Mouse (Mus musculus): ENCODE measurements around the gene Ttll13.

The Ttll13 gene

GRCm38 (mm10) chr7:80298754-80299153 is 52.6 kb downstream of the Ttll13 start:
- in situ Hi-C loops (cut with MboI; ENCODE audit: unreplicated experiment in 2 of 2), result no loop called here

- in situ Hi-C loops (cut with MboI; ENCODE audit: unreplicated experiment in 2 of 2), result no loop called here
Observed at GRCm38 (mm10) chr7:80299568-80299967, 53.4 kb downstream of the Ttll13 start.

GRCm38 (mm10) chr7:80301522-80301921 is 55.3 kb downstream of the Ttll13 start:
- in situ Hi-C loops (cut with MboI; ENCODE audit: unreplicated experiment in 2 of 2), result loop anchor here in 1 of 2 experiments (25.0 kb wide), 1 partner anchor 514 kb away; the partner anchor contains the start of gene Mesp1

- in situ Hi-C loops (cut with MboI; ENCODE audit: unreplicated experiment in 2 of 2), result loop anchor here in 1 of 2 experiments (25.0 kb wide), 1 partner anchor 520 kb away; the partner anchor contains the start of gene Mesp1
Observed at GRCm38 (mm10) chr7:80307766-80308165, 61.6 kb downstream of the Ttll13 start.
